Mouse (Mus musculus): ENCODE measurements at regions not wholly inside any gene's neighbourhood (a gene's known extent, or its start where the extent isn't known, plus 50 kb on each side); places are given as distances from the start of the nearest gene placed in this dataset.

GRCm38 (mm10) chr11:64776691-64777090 lies 202.1 kb upstream of the Elac2 start:
- no peaks in the 10 kb centered on the region for H3K4me1 ChIP-seq (ENCODE audit: control insufficient read depth in 2 of 2, insufficient read depth in 2 of 2, low read length in 2 of 2)
- no peaks in the 10 kb centered on the region for H3K9me3 ChIP-seq (ENCODE audit: control insufficient read depth, low read length)
- 68% methylated on average over 5 of the region's 5 CpGs for WGBS
- H3K36me3 ChIP-seq (ENCODE audit: control insufficient read depth, insufficient read depth, low read length): no peaks in the 10 kb centered on the region
- no peak overlapping the region for H3K4me3 ChIP-seq (ENCODE audit: control insufficient read depth in 1 of 2, insufficient read depth in 1 of 2, low read depth in 1 of 2, low read length in 2 of 2)
- no peak for ATAC-seq (ENCODE audit: insufficient number of reproducible peaks, insufficient read depth, low FRiP score, low read depth)
- no peaks in the 10 kb centered on the region for H3K27me3 ChIP-seq (ENCODE audit: control insufficient read depth, insufficient read depth, low read length)
- H3K27ac ChIP-seq (replicated peaks in 1 of 2; ENCODE audit: control insufficient read depth in 1 of 2, insufficient read depth in 1 of 2, low read depth in 2 of 2, low read length in 2 of 2): no peak overlapping the region
- H3K4me2 ChIP-seq (ENCODE audit: low read length): no peak overlapping the region
- no peak overlapping the region for H3K9ac ChIP-seq (ENCODE audit: low read length)

- no peak overlapping the region for H3K9ac ChIP-seq (ENCODE audit: low read length)
- no peak overlapping the region; the same call in 1 of the 2 replicates for H3K4me2 ChIP-seq (ENCODE audit: low read length)
- no peaks in the 10 kb centered on the region for H3K27me3 ChIP-seq (ENCODE audit: control insufficient read depth, insufficient read depth, low read length)
- no peak for ATAC-seq (ENCODE audit: insufficient number of reproducible peaks, insufficient read depth, low FRiP score, low read depth)
- no peaks in the 10 kb centered on the region for H3K36me3 ChIP-seq (ENCODE audit: control insufficient read depth, insufficient read depth, low read length)
- H3K4me3 ChIP-seq (ENCODE audit: control insufficient read depth in 1 of 2, insufficient read depth in 1 of 2, low read depth in 1 of 2, low read length in 2 of 2): no peak overlapping the region
- 75% methylated on average over 21 of the region's 21 CpGs for WGBS
- H3K27ac ChIP-seq (replicated peaks in 1 of 2; ENCODE audit: control insufficient read depth in 1 of 2, insufficient read depth in 1 of 2, low read depth in 2 of 2, low read length in 2 of 2): no peak overlapping the region
- no peaks in the 10 kb centered on the region for H3K4me1 ChIP-seq (ENCODE audit: control insufficient read depth in 2 of 2, insufficient read depth in 2 of 2, low read length in 2 of 2)
- no peaks in the 10 kb centered on the region for H3K9me3 ChIP-seq (ENCODE audit: control insufficient read depth, low read length)
These were observed 178.4 kb upstream of the Elac2 start for GRCm38 (mm10) chr11:64800246-64801121.

- H3K4me1 ChIP-seq (ENCODE audit: control insufficient read depth in 2 of 2, insufficient read depth in 2 of 2, low read length in 2 of 2): no peaks in the 10 kb centered on the region
- no peak for ATAC-seq (ENCODE audit: insufficient number of reproducible peaks, insufficient read depth, low FRiP score, low read depth)
- no peaks in the 10 kb centered on the region for H3K9me3 ChIP-seq (ENCODE audit: control insufficient read depth, low read length)
- H3K27ac ChIP-seq (replicated peaks in 1 of 2; ENCODE audit: control insufficient read depth in 1 of 2, insufficient read depth in 1 of 2, low read depth in 2 of 2, low read length in 2 of 2): no peak overlapping the region
- H3K27me3 ChIP-seq (ENCODE audit: control insufficient read depth, insufficient read depth, low read length): no peaks in the 10 kb centered on the region
- H3K4me3 ChIP-seq (ENCODE audit: control insufficient read depth in 1 of 2, insufficient read depth in 1 of 2, low read depth in 1 of 2, low read length in 2 of 2): no peak overlapping the region
- no peak overlapping the region for H3K9ac ChIP-seq (ENCODE audit: low read length)
- H3K4me2 ChIP-seq (ENCODE audit: low read length): no peak overlapping the region; the same call in 1 of the 2 replicates
- H3K36me3 ChIP-seq (ENCODE audit: control insufficient read depth, insufficient read depth, low read length): no peaks in the 10 kb centered on the region
- 46% methylated on average over 10 of the region's 10 CpGs for WGBS
These were observed 177.5 kb upstream of the Elac2 start for GRCm38 (mm10) chr11:64801351-64801750.

- ATAC-seq (ENCODE audit: insufficient number of reproducible peaks, insufficient read depth, low FRiP score, low read depth): no peak
These were observed 173.3 kb upstream of the Elac2 start for GRCm38 (mm10) chr11:64805567-64805966.

GRCm38 (mm10) chr11:64812408-64812807 lies 166.4 kb upstream of the Elac2 start:
- Histone ChIP-seq H3K27me3 (ENCODE audit: control insufficient read depth, insufficient read depth, low read length) (no peaks in the 10 kb centered on the region), H3K9me3 (ENCODE audit: control insufficient read depth, low read length) (no peaks in the 10 kb centered on the region), H3K4me3 (ENCODE audit: control insufficient read depth in 1 of 2, insufficient read depth in 1 of 2, low read depth in 1 of 2, low read length in 2 of 2) (no peak overlapping the region), H3K9ac (ENCODE audit: low read length) (no peak overlapping the region), H3K4me1 (ENCODE audit: control insufficient read depth in 2 of 2, insufficient read depth in 2 of 2, low read length in 2 of 2) (no peaks in the 10 kb centered on the region), H3K27ac (replicated peaks in 1 of 2; ENCODE audit: control insufficient read depth in 1 of 2, insufficient read depth in 1 of 2, low read depth in 2 of 2, low read length in 2 of 2) (no peak overlapping the region), H3K4me2 (ENCODE audit: low read length) (no peak overlapping the region), H3K36me3 (ENCODE audit: control insufficient read depth, insufficient read depth, low read length) (no peaks in the 10 kb centered on the region)
- ATAC-seq (ENCODE audit: insufficient number of reproducible peaks, insufficient read depth, low FRiP score, low read depth): no peak
- WGBS: 82% methylated on average over 6 of the region's 6 CpGs

More at GRCm38 (mm10) chr11:64805567-64805966, 173.3 kb upstream of the Elac2 start:
- H3K27me3 ChIP-seq (ENCODE audit: control insufficient read depth, insufficient read depth, low read length): no peaks in the 10 kb centered on the region
- no peaks in the 10 kb centered on the region for H3K36me3 ChIP-seq (ENCODE audit: control insufficient read depth, insufficient read depth, low read length)
- no peak overlapping the region for H3K27ac ChIP-seq (replicated peaks in 1 of 2; ENCODE audit: control insufficient read depth in 1 of 2, insufficient read depth in 1 of 2, low read depth in 2 of 2, low read length in 2 of 2)
- no peak overlapping the region for H3K9ac ChIP-seq (ENCODE audit: low read length)
- WGBS: 87% methylated on average over 3 of the region's 3 CpGs
- H3K4me2 ChIP-seq (ENCODE audit: low read length): no peak overlapping the region
- H3K9me3 ChIP-seq (ENCODE audit: control insufficient read depth, low read length): no peaks in the 10 kb centered on the region
- H3K4me3 ChIP-seq (ENCODE audit: control insufficient read depth in 1 of 2, insufficient read depth in 1 of 2, low read depth in 1 of 2, low read length in 2 of 2): no peak overlapping the region
- H3K4me1 ChIP-seq (ENCODE audit: control insufficient read depth in 2 of 2, insufficient read depth in 2 of 2, low read length in 2 of 2): no peaks in the 10 kb centered on the region

GRCm38 (mm10) chr11:64829429-64829828 lies 149.4 kb upstream of the Elac2 start:
- Histone ChIP-seq H3K4me3 (ENCODE audit: control insufficient read depth in 1 of 2, insufficient read depth in 1 of 2, low read depth in 1 of 2, low read length in 2 of 2) (no peak overlapping the region), H3K27ac (replicated peaks in 1 of 2; ENCODE audit: control insufficient read depth in 1 of 2, insufficient read depth in 1 of 2, low read depth in 2 of 2, low read length in 2 of 2) (no peak overlapping the region), H3K9me3 (ENCODE audit: control insufficient read depth, low read length) (no peaks in the 10 kb centered on the region), H3K36me3 (ENCODE audit: control insufficient read depth, insufficient read depth, low read length) (no peaks in the 10 kb centered on the region), H3K27me3 (ENCODE audit: control insufficient read depth, insufficient read depth, low read length) (no peaks in the 10 kb centered on the region), H3K9ac (ENCODE audit: low read length) (no peak overlapping the region), H3K4me1 (ENCODE audit: control insufficient read depth in 2 of 2, insufficient read depth in 2 of 2, low read length in 2 of 2) (peaks cover 14 to 15% of the 10 kb centered on the region in 2 experiments), H3K4me2 (ENCODE audit: low read length) (no peak overlapping the region)
- 79% methylated on average over 5 of the region's 5 CpGs for WGBS
- no peak for ATAC-seq (ENCODE audit: insufficient number of reproducible peaks, insufficient read depth, low FRiP score, low read depth)

- no peak for ATAC-seq (ENCODE audit: insufficient number of reproducible peaks, insufficient read depth, low FRiP score, low read depth)
- H3K9ac ChIP-seq (ENCODE audit: low read length): no peak overlapping the region
- no peak overlapping the region for H3K27ac ChIP-seq (replicated peaks in 1 of 2; ENCODE audit: control insufficient read depth in 1 of 2, insufficient read depth in 1 of 2, low read depth in 2 of 2, low read length in 2 of 2)
- no peaks in the 10 kb centered on the region for H3K36me3 ChIP-seq (ENCODE audit: control insufficient read depth, insufficient read depth, low read length)
- H3K4me2 ChIP-seq (ENCODE audit: low read length): no peak overlapping the region
- H3K27me3 ChIP-seq (ENCODE audit: control insufficient read depth, insufficient read depth, low read length): no peaks in the 10 kb centered on the region
- H3K4me1 ChIP-seq (ENCODE audit: control insufficient read depth in 2 of 2, insufficient read depth in 2 of 2, low read length in 2 of 2): peaks cover 15 to 16% of the 10 kb centered on the region in 2 experiments
- no peaks in the 10 kb centered on the region for H3K9me3 ChIP-seq (ENCODE audit: control insufficient read depth, low read length)
- 42% methylated on average over 5 of the region's 5 CpGs for WGBS
- no peak overlapping the region for H3K4me3 ChIP-seq (ENCODE audit: control insufficient read depth in 1 of 2, insufficient read depth in 1 of 2, low read depth in 1 of 2, low read length in 2 of 2)
These were observed 146.4 kb upstream of the Elac2 start for GRCm38 (mm10) chr11:64832453-64832852.

Measured in heart, embryonic 14.5 days (tissue).